Mouse (Mus musculus) midbrain, embryonic 10.5 days (tissue): ENCODE measurements around the gene Gna12. TPM values are rescaled to one million over a fixed set of nuclear protein-coding genes. Genes with fewer than 3 reads are reported as not detected.

Source experiments
- DNase-seq: peaks from one replicate; pipeline ENCODE4 v3.0.0-alpha.2; 2017; ENCODE audit warnings: low spot score
- H3K27ac ChIP-seq: fragments of 300-500 bp; sonication (generic); replicated peaks from 2 replicates; pipeline ENCODE4 v1.5.1; 2016; ENCODE audit warnings: mild to moderate bottlenecking
- H3K27me3 ChIP-seq: fragments of 300-500 bp; sonication (generic); 2 replicates; pipeline ENCODE4 v1.6.1; 2016; ENCODE audit warnings: low read depth, mild to moderate bottlenecking; ENCODE audit not compliant: poor library complexity, severe bottlenecking
- H3K36me3 ChIP-seq: fragments of 300-500 bp; sonication (generic); 2 replicates; pipeline ENCODE4 v1.6.1; 2016; ENCODE audit warnings: mild to moderate bottlenecking, moderate library complexity
- H3K4me1 ChIP-seq: fragments of 300-500 bp; sonication (generic); 2 replicates; pipeline ENCODE4 v1.6.1; 2016
- H3K4me3 ChIP-seq: fragments of 300-500 bp; sonication (generic); 2 replicates; pipeline ENCODE4 v1.5.1; 2016; ENCODE audit warnings: mild to moderate bottlenecking, moderate library complexity
- H3K9me3 ChIP-seq: fragments of 300-500 bp; sonication (generic); replicated peaks from 2 replicates; pipeline ENCODE4 v1.6.1; 2016; ENCODE audit warnings: mild to moderate bottlenecking
- WGBS: fragments of 180-500 bp; shearing (Covaris S2); methylation state at CpG from one replicate; pipeline ENCODE4 v1.1.7; 2016; 5-methylcytosine and 5-hydroxymethylcytosine counted together
- polyA plus RNA-seq: library from polyadenylated mRNA; unstranded; fragments of >200 nt; fragmentation: Nextera tagmentation; extraction: Ambion mirVana; gene quantifications from 2 replicates; pipeline ENCODE4 v1.2.1, GENCODE M21; 2016

Gene Gna12
- polyA plus RNA-seq, 1 experiment from 2014 or later, result 7.7 TPM

GRCm38 (mm10) chr5:140785240-140785872 lies 44.9 kb downstream of the Gna12 start:
- peaks cover 12% of the 10 kb centered on the region for H3K4me1 ChIP-seq
- WGBS, result 90% methylated on average over 13 of the region's 13 CpGs
- H3K36me3 ChIP-seq, result peaks cover 49% of the 10 kb centered on the region
- H3K27me3 ChIP-seq, result no peaks in the 10 kb centered on the region
- no peak overlapping the region for H3K27ac ChIP-seq
- no peaks in the 10 kb centered on the region for H3K9me3 ChIP-seq
- no peak overlapping the region for H3K4me3 ChIP-seq
- DNase-seq, result no peak

- Histone ChIP-seq H3K9me3 (no peaks in the 10 kb centered on the region), H3K36me3 (peaks cover 58% of the 10 kb centered on the region), H3K4me3 (no peak overlapping the region), H3K4me1 (0 out of 2 replicates have a peak, but pooled peaks cover 3% of the 10 kb centered on the region), H3K27ac (no peak overlapping the region), H3K27me3 (no peaks in the 10 kb centered on the region)
- no peak for DNase-seq
- 89% methylated on average over 6 of the region's 6 CpGs for WGBS
These were observed 45.9 kb downstream of the Gna12 start for GRCm38 (mm10) chr5:140784288-140784687.

GRCm38 (mm10) chr5:140783577-140783976 lies 46.7 kb downstream of the Gna12 start:
- no peaks in the 10 kb centered on the region for H3K27me3 ChIP-seq
- whole genome bisulfite sequencing, result 95% methylated on average over 4 of the region's 4 CpGs
- no peak for DNase-seq
- peaks cover 63% of the 10 kb centered on the region for H3K36me3 ChIP-seq
- H3K4me3 ChIP-seq, result no peak overlapping the region
- H3K4me1 ChIP-seq, result 0 out of 2 replicates have a peak, but pooled peaks cover 3% of the 10 kb centered on the region
- no peaks in the 10 kb centered on the region for H3K9me3 ChIP-seq
- H3K27ac ChIP-seq, result no peak overlapping the region

DNA sequence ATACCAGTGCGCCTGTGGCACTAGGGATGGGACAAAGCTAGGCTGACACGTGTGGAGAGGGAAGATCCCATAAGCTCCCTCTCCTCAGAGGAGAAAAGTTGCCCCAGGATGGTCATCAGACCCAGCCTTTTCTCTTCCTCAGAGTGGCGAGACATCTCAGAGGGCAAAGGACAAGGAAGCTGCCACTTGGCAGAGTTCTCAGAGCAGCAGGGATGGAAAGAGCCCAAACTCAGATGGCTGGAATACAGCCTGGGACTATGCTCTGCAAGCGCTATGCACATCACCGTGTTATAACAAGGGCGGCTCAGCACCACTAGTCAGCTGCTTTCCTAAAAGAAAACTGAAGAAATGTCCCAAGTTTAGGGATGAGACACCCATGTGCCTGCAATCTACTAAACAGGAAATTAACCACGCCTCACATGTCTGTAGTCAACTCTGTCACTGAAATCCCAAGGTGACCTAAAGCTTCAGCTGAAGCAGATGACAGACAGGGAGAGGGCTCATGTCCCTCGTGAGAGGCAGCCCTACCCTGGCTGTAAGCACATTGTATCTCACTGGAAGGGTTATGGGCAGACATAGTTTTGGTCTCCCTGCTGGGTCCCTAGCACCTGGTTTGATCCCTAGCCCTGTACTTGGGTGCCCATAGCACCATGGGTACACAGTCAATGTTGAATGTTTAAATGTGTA lies 48.2 kb downstream of the Gna12 start:
- H3K27me3 ChIP-seq, result no peaks in the 10 kb centered on the region
- H3K9me3 ChIP-seq, result no peaks in the 10 kb centered on the region
- 90% methylated on average over 8 of the region's 8 CpGs for WGBS
- H3K4me1 ChIP-seq, result 0 out of 2 replicates have a peak, but pooled peaks cover 3% of the 10 kb centered on the region
- H3K27ac ChIP-seq, result no peak overlapping the region
- H3K36me3 ChIP-seq, result peaks cover 76% of the 10 kb centered on the region
- no peak for DNase-seq
- no peak overlapping the region for H3K4me3 ChIP-seq

DNA sequence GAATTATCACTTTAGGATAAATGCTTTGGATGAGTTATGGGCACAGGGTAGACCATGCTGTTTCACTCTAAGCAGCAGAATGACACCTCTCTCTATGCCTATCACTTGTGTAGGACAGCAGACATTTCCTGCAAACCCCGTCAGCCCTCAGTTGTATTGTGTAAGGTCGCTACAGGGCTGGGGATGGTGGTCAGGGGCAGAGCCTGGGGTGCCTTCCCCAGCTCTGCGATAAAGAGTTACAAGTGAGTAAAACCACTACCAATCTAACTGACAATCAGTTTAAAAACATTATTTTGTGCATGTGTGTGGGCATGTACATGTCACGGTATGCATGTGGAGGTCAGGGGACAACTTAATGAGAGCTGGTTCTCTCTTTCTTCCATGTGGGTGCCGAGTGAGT lies 49.1 kb downstream of the Gna12 start:
- no peak overlapping the region for H3K27ac ChIP-seq
- 88% methylated on average over 5 of the region's 5 CpGs for WGBS
- H3K4me1 ChIP-seq, result 0 out of 2 replicates have a peak, but pooled peaks cover under 1% of the 10 kb centered on the region
- H3K27me3 ChIP-seq, result no peaks in the 10 kb centered on the region
- H3K4me3 ChIP-seq, result no peak overlapping the region
- DNase-seq, result no peak
- peaks cover 76% of the 10 kb centered on the region for H3K36me3 ChIP-seq
- no peaks in the 10 kb centered on the region for H3K9me3 ChIP-seq

DNA sequence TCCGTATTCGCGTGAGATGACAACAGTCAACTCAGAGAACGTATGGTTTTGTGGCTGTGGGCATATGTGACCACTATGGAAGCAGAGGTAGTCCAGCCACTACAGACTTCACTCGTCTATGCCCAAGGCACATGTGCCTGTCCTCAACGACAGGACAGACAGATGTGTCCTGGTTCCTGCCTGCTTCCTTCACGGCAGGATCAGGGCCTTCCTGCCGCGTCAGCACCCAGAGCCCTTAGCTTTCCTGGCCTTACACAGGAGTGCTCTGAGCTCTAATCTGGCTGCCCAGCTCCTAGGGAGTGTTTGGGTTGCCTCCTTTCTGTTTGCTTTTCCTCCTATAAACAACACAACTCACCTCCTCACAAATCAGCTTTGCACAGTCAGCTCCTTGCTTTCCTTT lies 53.3 kb downstream of the Gna12 start:
- DNase-seq, result no peak
- Histone ChIP-seq H3K27me3 (no peaks in the 10 kb centered on the region), H3K9me3 (no peaks in the 10 kb centered on the region), H3K4me1 (peaks cover 5% of the 10 kb centered on the region), H3K36me3 (peaks cover 44% of the 10 kb centered on the region), H3K4me3 (no peak overlapping the region), H3K27ac (no peak overlapping the region)
- WGBS, result 85% methylated on average over 9 of the region's 9 CpGs

DNA sequence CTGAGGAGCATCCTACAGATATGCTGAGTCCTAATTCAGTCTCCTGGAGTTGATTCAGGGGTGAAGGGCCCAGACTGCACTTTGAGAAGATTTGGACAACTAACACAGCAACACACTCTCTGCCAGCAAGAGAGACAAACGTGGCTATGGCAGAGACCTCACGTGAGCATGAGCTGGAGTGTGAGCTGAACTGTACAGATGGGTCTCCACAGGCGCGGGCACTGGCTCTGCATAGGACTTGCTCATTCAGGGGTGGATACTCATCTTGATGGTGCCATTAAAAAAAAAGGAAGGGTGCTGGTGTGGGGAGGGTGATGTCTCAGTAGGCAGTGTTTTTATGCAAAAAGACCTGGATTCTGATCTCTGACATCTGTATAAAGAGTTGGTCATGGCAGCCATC lies 55.1 kb downstream of the Gna12 start:
- Histone ChIP-seq H3K9me3 (no peaks in the 10 kb centered on the region), H3K36me3 (peaks cover 26% of the 10 kb centered on the region), H3K4me1 (peaks cover 15% of the 10 kb centered on the region), H3K27me3 (no peaks in the 10 kb centered on the region), H3K27ac (no peak overlapping the region), H3K4me3 (no peak overlapping the region)
- no peak for DNase-seq
- WGBS, result 96% methylated on average over 4 of the region's 4 CpGs

DNA sequence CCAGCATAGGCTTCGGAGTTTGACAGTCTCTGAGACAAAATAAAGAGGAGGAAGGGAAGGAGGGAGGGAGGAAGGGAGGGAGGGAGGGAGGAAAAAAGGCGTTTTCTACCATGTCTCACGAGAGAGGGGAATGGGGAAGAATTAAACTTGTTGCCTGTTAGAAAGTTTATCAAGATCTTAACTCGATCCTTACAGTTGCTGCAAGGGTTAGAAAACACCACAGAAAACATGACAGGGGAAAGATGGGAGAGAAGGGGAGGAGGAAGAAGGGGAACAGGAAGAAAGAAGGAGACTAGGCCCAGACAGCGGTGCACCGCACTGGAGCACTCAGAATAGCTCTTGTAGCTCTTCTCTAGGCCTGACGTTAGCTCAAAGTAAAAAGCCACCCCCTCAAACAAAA lies 58.1 kb downstream of the Gna12 start:
- Histone ChIP-seq H3K36me3 (0 out of 2 replicates have a peak, but pooled peaks cover 5% of the 10 kb centered on the region), H3K27me3 (no peaks in the 10 kb centered on the region), H3K4me3 (no peak overlapping the region), H3K4me1 (peaks cover 37% of the 10 kb centered on the region), H3K9me3 (no peaks in the 10 kb centered on the region), H3K27ac (peak overlapping the region; percentile 14; the same call in 1 of the 2 replicates)
- DNase-seq, result no peak
- 80% methylated on average over 7 of the region's 7 CpGs for WGBS

- Histone ChIP-seq H3K27me3 (no peaks in the 10 kb centered on the region), H3K9me3 (no peaks in the 10 kb centered on the region), H3K36me3 (0 out of 2 replicates have a peak, but pooled peaks cover 5% of the 10 kb centered on the region), H3K4me3 (no peak overlapping the region), H3K27ac (peak overlapping the region; percentile 14; the same call in 1 of the 2 replicates), H3K4me1 (peaks cover 42% of the 10 kb centered on the region)
- no peak for DNase-seq
- WGBS, result 65% methylated on average over 6 of the region's 6 CpGs
These were observed 58.6 kb downstream of the Gna12 start for GRCm38 (mm10) chr5:140771612-140772011.

DNA sequence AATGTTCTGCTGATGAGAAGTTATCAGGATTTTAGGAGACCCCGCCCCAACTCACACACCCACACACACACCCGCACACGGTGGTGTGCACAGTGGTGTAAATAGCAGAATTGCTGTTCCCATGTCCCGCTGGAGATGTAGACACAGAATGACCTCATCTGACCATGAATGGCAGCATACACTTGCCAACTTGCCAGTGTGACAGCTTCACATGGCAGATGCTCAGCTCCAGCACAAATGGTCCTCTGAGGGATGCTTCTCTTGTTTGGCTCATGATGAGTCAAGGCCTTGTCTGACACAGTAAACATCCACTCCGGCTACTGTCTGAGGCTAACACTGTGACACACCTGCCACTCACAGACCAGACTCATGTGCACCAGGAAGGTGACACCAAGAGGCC lies 61.9 kb downstream of the Gna12 start:
- H3K9me3 ChIP-seq, result no peaks in the 10 kb centered on the region
- H3K4me1 ChIP-seq, result peaks cover 42% of the 10 kb centered on the region
- DNase-seq, result no peak
- H3K36me3 ChIP-seq, result 0 out of 2 replicates have a peak, but pooled peaks cover 2% of the 10 kb centered on the region
- WGBS, result 96% methylated on average over 5 of the region's 5 CpGs
- H3K4me3 ChIP-seq, result 0 out of 2 replicates have a peak overlapping the region, but pooled peaks have one; percentile 24
- peak overlapping the region; percentile 90 for H3K27ac ChIP-seq
- H3K27me3 ChIP-seq, result no peaks in the 10 kb centered on the region

GRCm38 (mm10) chr5:140767704-140768141 lies 62.5 kb downstream of the Gna12 start:
- Histone ChIP-seq H3K36me3 (0 out of 2 replicates have a peak, but pooled peaks cover 2% of the 10 kb centered on the region), H3K9me3 (no peaks in the 10 kb centered on the region), H3K4me3 (peak overlapping the region; percentile 24; the same call in 1 of the 2 replicates), H3K27ac (peak overlapping the region; percentile 90), H3K27me3 (no peaks in the 10 kb centered on the region), H3K4me1 (peaks cover 42% of the 10 kb centered on the region)
- DNase-seq, result peak; percentile 67
- WGBS, result 22% methylated on average over 9 of the region's 9 CpGs

DNA sequence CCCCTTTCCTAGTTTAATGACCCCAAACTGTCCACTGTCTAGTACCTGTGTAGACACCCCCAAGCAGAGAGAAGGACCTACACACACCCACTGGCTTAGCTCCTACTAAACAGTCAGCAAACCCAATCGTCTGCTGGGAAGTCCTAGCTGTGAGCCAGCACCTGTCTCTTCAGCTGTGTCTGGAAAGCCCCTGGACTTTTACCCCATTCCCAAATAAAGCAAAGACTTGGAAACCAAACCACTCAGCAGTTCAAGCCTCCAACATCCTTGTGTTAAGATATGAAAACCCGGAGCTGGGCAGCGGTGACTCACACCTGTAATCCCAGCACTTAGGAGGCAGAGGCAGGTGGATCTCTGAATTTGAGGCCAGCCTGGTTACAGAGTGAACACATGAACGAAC lies 63.7 kb downstream of the Gna12 start:
- 90% methylated on average over 4 of the region's 4 CpGs for WGBS

More for the DNA sequence above, 63.7 kb downstream of the Gna12 start:
- Histone ChIP-seq H3K27me3 (no peaks in the 10 kb centered on the region), H3K36me3 (peaks cover 13% of the 10 kb centered on the region), H3K4me1 (peaks cover 34% of the 10 kb centered on the region), H3K4me3 (no peak overlapping the region), H3K9me3 (no peaks in the 10 kb centered on the region), H3K27ac (no peak overlapping the region; the same call in 1 of the 2 replicates)
- no peak for DNase-seq
